Mouse (Mus musculus) megakaryocyte, embryonic 14.5 days (primary cell): Measurements from ENCODE around the gene Ptpro.

Experiments
- FLI1 ChIP-seq: IDR thresholded peaks from 2 replicates; pipeline ENCODE4 v1.6.1; 2012; ENCODE audit warnings: low read length, inconsistent platforms, mixed read lengths
- GATA1 ChIP-seq: IDR thresholded peaks from 3 replicates; pipeline ENCODE4 v1.6.1; 2012; ENCODE audit warnings: mixed read lengths, low read length, inconsistent platforms, borderline replicate concordance

DNA sequence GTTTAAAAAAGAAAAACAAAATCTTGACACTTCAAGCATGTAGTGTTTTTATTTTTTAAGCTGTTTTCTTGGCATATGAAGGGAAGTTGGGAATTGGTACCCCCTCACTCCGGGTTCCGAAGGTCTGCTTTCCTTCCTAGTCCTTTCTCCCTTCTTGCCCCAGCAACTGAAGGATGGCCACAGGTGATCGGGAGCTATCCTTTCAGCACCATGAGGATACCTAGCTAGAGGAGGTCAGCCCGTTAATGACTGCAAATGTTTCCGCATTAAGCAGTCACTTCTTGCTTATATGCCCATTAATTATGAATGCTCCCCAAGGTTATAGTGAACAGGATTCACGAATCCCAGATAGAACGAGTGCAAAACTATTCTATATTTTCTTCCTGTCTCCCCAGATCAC, 1.3 kb downstream of the Ptpro start:
- TF ChIP-seq FLI1 (no peak), GATA1 (no peak)
